Mouse (Mus musculus) cerebellum, adult 2 months (tissue): ENCODE results near the gene Kmt5c. TPM values are rescaled to one million over a fixed set of nuclear protein-coding genes. Genes with fewer than 3 reads are reported as not detected.
A peak's percentile ranks its signal among the peaks of the same experiment; 100 is the strongest.

Experiments used
- DNase-seq, 2 experiments: peaks; one replicate each; pipeline ENCODE4 v3.0.0; 2021
- H3K27ac ChIP-seq: fragments of 200-500 bp; 2 replicates; pipeline ENCODE4 v1.5.1; 2012; ENCODE audit warnings: low read length, control low read depth, inconsistent platforms; ENCODE audit not compliant: insufficient read depth
- H3K27me3 ChIP-seq: fragments of 200-500 bp; 2 replicates; pipeline ENCODE4 v1.6.1; 2012; ENCODE audit warnings: inconsistent platforms, mild to moderate bottlenecking, low read length, moderate library complexity; ENCODE audit not compliant: control insufficient read depth, insufficient read depth
- H3K4me1 ChIP-seq: fragments of 200-500 bp; 2 replicates; pipeline ENCODE4 v1.6.1; 2011; ENCODE audit warnings: low read length; ENCODE audit not compliant: control insufficient read depth, insufficient read depth
- H3K4me3 ChIP-seq: fragments of 200-500 bp; replicated peaks from 2 replicates; pipeline ENCODE3; 2011; ENCODE audit warnings: mild to moderate bottlenecking, low read depth, low read length, control low read depth; ENCODE audit not compliant: insufficient read depth
- CTCF ChIP-seq: fragments of 200-500 bp; IDR thresholded peaks from 2 replicates; pipeline ENCODE4 v1.5.1; 2011; ENCODE audit warnings: low read depth, mild to moderate bottlenecking, control low read depth, low read length, moderate library complexity, borderline replicate concordance; ENCODE audit not compliant: insufficient read depth
- POLR2A ChIP-seq: fragments of 200-500 bp; IDR thresholded peaks from 2 replicates; pipeline ENCODE4 v1.6.1; 2011; ENCODE audit warnings: low read length, control low read depth, borderline replicate concordance; ENCODE audit not compliant: insufficient read depth
- WGBS: fragments of 180-500 bp; shearing (Covaris S2); methylation state at CpG from one replicate; pipeline ENCODE4 v1.1.7; 2018; 5-methylcytosine and 5-hydroxymethylcytosine counted together
- polyA plus RNA-seq: library from polyadenylated mRNA; depleted of rRNA; stranded (reverse); fragments of >200 nt; gene quantifications from 2 replicates; pipeline ENCODE4 v1.2.3, GENCODE M21; 2012

Gene Kmt5c
- polyA plus RNA-seq, 1 experiment: 81.5 TPM

DNA sequence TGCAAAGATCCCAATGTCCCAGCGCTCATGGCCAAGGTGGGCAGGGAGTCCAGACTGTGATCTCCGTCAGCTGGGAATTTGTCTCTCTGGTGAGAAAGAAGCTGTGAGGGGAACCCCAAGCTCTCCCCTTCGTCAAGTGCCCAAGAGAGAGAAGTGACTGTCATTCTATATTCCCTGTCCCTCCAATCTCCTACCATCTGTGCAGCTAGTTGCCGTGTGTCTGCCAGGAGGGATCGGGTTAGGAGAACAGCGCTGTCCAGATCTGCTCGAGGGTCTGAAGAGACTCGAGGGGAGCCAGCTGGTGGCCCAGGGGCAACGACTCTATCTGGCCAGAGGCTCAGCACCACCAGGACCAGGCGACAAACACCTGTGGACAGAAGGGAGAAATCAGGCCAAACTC lies 36.2 kb downstream of the Kmt5c start:
- Histone ChIP-seq H3K27me3 (peaks cover 3% of the 10 kb centered on the region; the same call in 1 of the 2 replicates), H3K4me3 (no peak overlapping the region), H3K27ac (no peak overlapping the region), H3K4me1 (no peaks in the 10 kb centered on the region)
- 28% methylated on average over 10 of the region's 10 CpGs for WGBS
- DNase-seq: no peak
- no peak for TF ChIP-seq CTCF
- no peak for TF ChIP-seq POLR2A

DNA sequence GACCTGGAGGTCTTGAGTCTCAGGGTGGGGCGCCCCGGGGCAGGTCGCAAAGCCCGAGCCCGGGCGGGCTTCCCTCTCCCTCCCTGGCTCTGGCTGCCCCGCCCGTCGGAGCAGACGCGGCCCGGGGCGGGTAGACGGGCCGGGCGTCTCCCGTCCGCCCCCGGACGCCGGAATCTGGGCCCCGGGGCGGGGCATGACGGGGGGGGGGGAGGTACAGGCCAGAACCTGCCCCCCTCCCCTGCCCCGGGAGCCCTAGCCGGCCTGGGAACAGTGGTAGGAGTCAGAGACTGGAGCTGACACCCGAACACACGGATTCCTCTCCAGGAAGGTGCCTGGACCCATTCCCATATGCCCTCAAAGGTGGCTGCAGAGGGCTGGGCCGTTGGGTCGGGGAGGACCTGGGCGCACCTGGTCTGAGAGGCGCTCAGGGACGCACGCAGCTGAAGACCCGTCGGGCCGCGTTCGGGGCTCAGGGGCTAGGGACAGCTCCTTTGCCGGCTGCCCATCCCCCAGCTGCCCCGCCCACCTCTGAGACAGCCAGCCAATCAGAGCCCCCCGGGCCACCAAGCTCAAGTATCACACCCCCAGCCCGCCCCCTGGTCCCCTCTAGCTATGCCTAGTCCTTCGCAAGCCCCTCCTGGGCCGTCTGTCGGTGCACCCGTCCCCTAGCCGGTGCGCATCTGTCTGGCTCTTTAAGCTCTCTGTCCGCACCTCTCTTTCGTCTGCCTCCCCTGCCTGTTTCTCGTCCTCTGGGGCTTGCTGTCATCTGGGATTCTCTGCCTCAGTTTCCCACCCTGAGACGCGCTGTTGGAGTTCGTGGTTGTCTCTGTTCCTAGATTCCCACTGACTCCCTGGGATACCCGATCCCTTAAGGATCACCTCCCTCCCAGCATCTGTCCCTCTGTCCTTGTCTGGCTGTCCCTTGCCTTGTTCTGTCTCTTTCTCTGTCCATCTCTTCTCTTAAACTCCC lies 37.2 kb downstream of the Kmt5c start:
- no peaks in the 10 kb centered on the region for H3K4me1 ChIP-seq
- H3K27me3 ChIP-seq: peaks cover 3% of the 10 kb centered on the region; the same call in 1 of the 2 replicates
- peak overlapping the region; percentile 27 for H3K4me3 ChIP-seq
- 1% methylated on average over 54 of the region's 56 CpGs for WGBS
- DNase-seq: no peak
- TF ChIP-seq POLR2A: no peak
- no peak for TF ChIP-seq CTCF
- H3K27ac ChIP-seq: no peak overlapping the region

DNA sequence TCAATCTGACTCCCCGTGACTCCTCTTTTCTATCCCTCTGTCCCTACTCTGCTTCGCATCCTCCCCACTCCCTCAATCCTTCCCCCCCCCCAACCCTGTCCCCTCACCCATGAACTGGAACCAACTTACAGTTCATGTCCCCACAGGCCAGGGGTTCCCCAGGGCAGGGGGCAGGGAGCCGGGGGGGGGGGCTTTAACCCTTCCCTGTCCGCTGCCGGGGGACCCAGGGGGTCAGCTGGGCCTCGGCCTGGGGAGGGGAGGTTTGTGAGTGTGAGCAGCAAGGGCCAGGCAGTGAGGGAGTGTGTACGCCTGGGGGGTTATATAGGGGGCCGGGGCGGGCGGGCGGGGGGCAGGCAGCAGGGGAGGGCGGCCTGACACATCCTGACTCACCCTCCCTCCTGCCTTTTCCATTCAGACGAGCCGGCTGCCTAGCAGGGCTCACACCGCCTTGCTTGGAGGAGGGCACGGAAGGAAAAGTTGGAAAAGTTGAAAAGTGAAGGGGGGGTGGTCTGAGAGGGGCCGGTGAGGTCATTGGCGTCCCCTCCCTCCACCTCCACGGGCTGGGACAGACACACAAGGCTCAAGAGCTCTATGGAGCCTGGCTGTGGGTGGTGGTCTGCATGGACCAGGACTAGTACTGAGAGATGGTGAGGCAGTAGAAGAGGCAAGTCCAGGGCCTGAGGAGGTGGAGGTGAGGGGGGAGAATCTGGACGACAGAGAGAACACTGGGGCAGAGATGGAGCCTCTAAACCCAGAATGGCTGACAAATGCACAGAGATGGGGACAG lies 38.1 kb downstream of the Kmt5c start:
- no peak for DNase-seq
- WGBS: 3% methylated on average over 17 of the region's 20 CpGs
- H3K27ac ChIP-seq: no peak overlapping the region
- no peak overlapping the region for H3K4me3 ChIP-seq
- peaks cover 3% of the 10 kb centered on the region; the same call in 1 of the 2 replicates for H3K4me1 ChIP-seq
- TF ChIP-seq POLR2A (no peak), CTCF (no peak)
- H3K27me3 ChIP-seq: peaks cover 3% of the 10 kb centered on the region; the same call in 1 of the 2 replicates

DNA sequence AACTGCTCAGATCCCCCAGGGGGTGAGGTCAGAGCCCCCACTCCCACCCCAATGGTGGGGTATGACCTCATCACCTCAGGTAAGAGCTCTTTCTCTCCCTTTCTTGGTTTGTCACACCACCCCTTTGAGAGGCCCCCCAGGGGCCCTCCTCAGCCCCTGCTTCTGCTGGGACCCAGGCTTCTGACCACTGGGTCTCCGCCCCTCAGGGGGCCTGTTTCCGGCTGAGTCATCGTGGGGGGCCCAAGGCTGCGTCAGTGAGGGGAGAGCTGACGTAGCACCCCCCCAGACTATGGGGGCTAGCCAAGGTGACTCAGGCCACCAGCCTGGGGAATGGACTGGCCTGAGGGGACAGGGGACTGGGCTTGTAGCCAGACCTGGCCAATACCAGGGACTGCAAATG lies 40.0 kb downstream of the Kmt5c start:
- peaks cover 20% of the 10 kb centered on the region for H3K4me1 ChIP-seq
- TF ChIP-seq POLR2A (no peak), CTCF (no peak)
- no peak overlapping the region for H3K27ac ChIP-seq
- 40% methylated on average over 5 of the region's 5 CpGs for WGBS
- no peak for DNase-seq
- H3K27me3 ChIP-seq: peaks cover 3% of the 10 kb centered on the region; the same call in 1 of the 2 replicates
- no peak overlapping the region for H3K4me3 ChIP-seq

DNA sequence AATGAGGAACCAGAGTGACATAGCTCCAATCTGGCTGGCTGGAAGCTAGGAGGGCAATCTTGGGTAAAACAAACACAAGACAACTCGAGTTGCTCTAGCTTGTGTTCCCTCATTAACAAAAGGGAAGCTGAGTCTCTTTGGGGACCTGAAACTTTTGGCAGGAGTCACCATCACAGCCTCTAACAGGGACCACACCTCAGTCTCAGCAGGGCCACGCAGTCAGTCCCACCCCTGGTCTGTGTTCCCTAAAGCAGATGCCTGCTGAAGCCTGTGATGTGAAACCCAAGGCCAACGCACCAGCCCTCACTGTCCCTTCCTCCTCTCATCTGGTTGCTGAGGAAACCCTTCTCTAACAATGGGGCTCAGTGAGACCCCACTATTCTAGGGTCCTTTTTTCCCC lies 42.2 kb downstream of the Kmt5c start:
- WGBS: 76% methylated on average over 3 of the region's 3 CpGs
- Histone ChIP-seq H3K27ac (no peak overlapping the region), H3K4me3 (no peak overlapping the region), H3K4me1 (peaks cover 25% of the 10 kb centered on the region), H3K27me3 (no peaks in the 10 kb centered on the region)
- no peak for TF ChIP-seq CTCF
- TF ChIP-seq POLR2A: no peak
- DNase-seq: no peak

DNA sequence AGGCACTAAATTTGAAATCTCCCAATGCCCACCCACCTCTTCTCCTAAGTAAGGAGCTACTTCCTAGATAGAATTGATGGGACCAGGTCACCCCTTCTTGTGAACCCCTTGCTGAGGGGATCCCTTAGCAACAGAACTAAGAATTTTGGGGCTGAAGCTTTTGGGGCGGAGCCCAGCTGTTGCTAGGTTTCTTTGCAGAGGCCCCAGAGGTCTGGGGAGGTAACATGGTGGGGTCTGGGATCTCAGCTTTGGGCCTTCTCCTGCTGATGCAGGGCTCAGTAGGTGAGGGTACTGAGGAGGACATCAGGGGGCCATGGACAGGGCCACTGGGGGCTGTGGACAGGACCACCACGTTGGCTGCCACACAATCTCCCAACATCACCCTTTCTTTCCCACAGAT lies 42.8 kb downstream of the Kmt5c start, which contains the start of the genes Il11 and Tmem190:
Gene Il11, minus strand, starts transcription at position 101 of the 400 bp plus-strand sequence.
Gene Tmem190, plus strand, starts transcription at position 179 of the 400 bp plus-strand sequence.
- peak within 1 kb of the TSS; percentile 87 for H3K27ac ChIP-seq
- no peak for TF ChIP-seq CTCF
- no peak for TF ChIP-seq POLR2A
- 72% methylated on average over 2 of the region's 2 CpGs for WGBS
- no peak for DNase-seq
- H3K4me3 ChIP-seq: peak within 1 kb of the TSS; percentile 1
- H3K4me1 ChIP-seq: peaks cover 28% of the 10 kb centered on the region
- H3K27me3 ChIP-seq: no peaks in the 10 kb centered on the region

DNA sequence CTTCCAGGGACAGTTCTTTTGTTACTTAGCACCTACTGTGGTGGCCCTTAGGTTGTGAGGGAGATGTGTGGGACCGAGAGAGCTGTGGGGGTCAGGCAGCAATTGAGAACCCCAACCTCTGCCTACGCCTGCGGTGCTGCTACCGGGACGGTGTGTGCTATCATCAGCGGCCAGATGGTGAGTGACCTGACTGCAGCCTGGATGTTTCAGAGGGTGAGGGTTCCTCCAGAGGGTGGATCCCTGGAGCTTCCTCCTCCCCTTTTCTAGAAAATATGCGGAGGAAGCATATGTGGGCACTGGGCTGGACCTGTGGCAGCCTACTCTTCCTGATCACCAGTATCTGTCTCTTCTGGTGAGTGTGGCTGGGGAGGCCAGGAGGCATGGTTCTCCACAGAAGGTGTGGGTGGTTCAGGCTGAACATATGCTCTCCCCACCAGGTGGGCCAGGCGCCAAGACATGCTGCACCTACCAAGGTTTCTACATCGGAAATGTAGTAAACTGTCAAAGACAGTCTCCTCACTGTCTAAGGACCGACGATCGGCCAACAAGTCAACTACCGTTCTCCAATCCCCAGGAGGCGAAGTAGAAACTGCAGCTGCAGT lies 43.9 kb downstream of the Kmt5c start:
- no peak for TF ChIP-seq CTCF
- peak; percentile 41; the same call in 1 of the 2 replicates for TF ChIP-seq POLR2A
- Histone ChIP-seq H3K27me3 (no peaks in the 10 kb centered on the region), H3K4me1 (peaks cover 31% of the 10 kb centered on the region), H3K4me3 (peak overlapping the region; percentile 1), H3K27ac (peak overlapping the region; percentile 87)
- DNase-seq: peak; percentile 77 to 84
- WGBS: 19% methylated on average over 14 of the region's 14 CpGs
